Mouse (Mus musculus) adrenal gland, postnatal 0 days (tissue): Measurements from ENCODE around the gene Commd1. TPM values are rescaled to one million over a fixed set of nuclear protein-coding genes. Genes with fewer than 3 reads are reported as not detected.

Source experiments
- polyA plus RNA-seq: library from polyadenylated mRNA; unstranded; fragments of >200 nt; fragmentation: Nextera tagmentation; extraction: Ambion mirVana; gene quantifications from 2 replicates; pipeline ENCODE4 v1.2.1, GENCODE M21; 2015

Gene Commd1
- polyA plus RNA-seq, result 352 and 501 TPM in 2 replicates

GRCm38 (mm10) chr11:22981984-22982757, at the start of gene Commd1, which contains the start of gene Gm28048:
TSS of gene Commd1 (minus strand) at chr11:22982382.
TSS of gene Gm28048 (minus strand) at chr11:22982090.

GRCm38 (mm10) chr11:23007481-23008180, 25.4 kb upstream of the Commd1 start, which contains the start of gene Fam161a:
TSS of gene Fam161a (plus strand) at chr11:23007531.

GRCm38 (mm10) chr11:22990393-22991126, 8.4 kb upstream of the Commd1 start, which contains the start of gene Cct4:
TSS of gene Cct4 (plus strand) at chr11:22990519.

GRCm38 (mm10) chr11:22971835-22972709, 10.1 kb downstream of the Commd1 start, which contains the start of gene Zrsr1:
TSS of gene Zrsr1 (plus strand) at chr11:22972005.

GRCm38 (mm10) chr11:22860335-22861227, 121.6 kb downstream of the Commd1 start, which contains the start of gene B3gnt2:
TSS of gene B3gnt2 (minus strand) at chr11:22860961.

Other genes starting within 250 kb of the Commd1 start
- 18.4 and 32.1 TPM in 2 replicates for gene B3gnt2, start 121.4 kb downstream of the Commd1 start, polyA plus RNA-seq
- 5.7 and 6.2 TPM in 2 replicates for gene Zrsr1, start 10.4 kb downstream of the Commd1 start, polyA plus RNA-seq
- gene Gm28048, start 292 bp downstream of the Commd1 start, polyA plus RNA-seq, result 28.3 and 56.9 TPM in 2 replicates
- 160 and 182 TPM in 2 replicates for gene Cct4, start 8.1 kb upstream of the Commd1 start, polyA plus RNA-seq
- gene Fam161a, start 25.1 kb upstream of the Commd1 start, polyA plus RNA-seq, result 11.3 and 20.8 TPM in 2 replicates